Mouse (Mus musculus) G1E (cell line): Measurements from ENCODE around the gene P3h1. TPM values are rescaled to one million over a fixed set of nuclear protein-coding genes. Genes with fewer than 3 reads are reported as not detected.

Experiments used
- ATAC-seq: 2 replicates; pipeline ENCODE4 v1.8.0; 2016; ENCODE audit warnings: mild to moderate bottlenecking; ENCODE audit not compliant: insufficient number of reproducible peaks, poor library complexity, low FRiP score, severe bottlenecking; ENCODE audit errors: extremely low read depth
- DNase-seq: peaks from one replicate; pipeline ENCODE4 v3.0.0; 2012; ENCODE audit warnings: low spot score
- H3K27me3 ChIP-seq: 2 replicates; pipeline ENCODE4 v1.6.1; 2012; ENCODE audit warnings: mild to moderate bottlenecking, low read length, inconsistent platforms; ENCODE audit not compliant: insufficient read depth
- H3K36me3 ChIP-seq: replicated peaks from 2 replicates; pipeline ENCODE3; 2012; ENCODE audit warnings: mild to moderate bottlenecking, inconsistent platforms
- H3K4me1 ChIP-seq: 2 replicates; pipeline ENCODE4 v1.6.1; 2012; ENCODE audit warnings: low read depth, low read length, inconsistent platforms, mixed read lengths; ENCODE audit not compliant: insufficient read depth
- H3K4me3 ChIP-seq: 2 replicates; pipeline ENCODE4 v1.5.1; 2012; ENCODE audit warnings: low read depth, mild to moderate bottlenecking, inconsistent platforms, low read length, moderate library complexity, mixed read lengths
- H3K9me3 ChIP-seq: replicated peaks from 2 replicates; pipeline ENCODE4 v1.6.1; 2012; ENCODE audit warnings: inconsistent platforms
- CTCF ChIP-seq: IDR thresholded peaks from 2 replicates; pipeline ENCODE4 v1.5.1; 2012; ENCODE audit warnings: low read depth, low read length, inconsistent platforms, mixed read lengths
- GATA1 ChIP-seq: IDR thresholded peaks from 2 replicates; pipeline ENCODE4 v1.6.1; 2012; ENCODE audit warnings: borderline replicate concordance, low read length, inconsistent platforms, mixed read lengths
- GATA2 ChIP-seq: IDR thresholded peaks from 2 replicates; pipeline ENCODE4 v1.6.1; 2012; ENCODE audit warnings: low read depth, low read length, inconsistent platforms, borderline replicate concordance
- POLR2AphosphoS5 ChIP-seq: IDR thresholded peaks from 2 replicates; pipeline ENCODE4 v1.6.1; 2012; ENCODE audit warnings: low read depth, low read length, inconsistent platforms; ENCODE audit not compliant: insufficient replicate concordance
- TAL1 ChIP-seq: conservative IDR thresholded peaks from 2 replicates; pipeline ENCODE4 v1.6.1; 2012; ENCODE audit warnings: low read depth, low read length, inconsistent platforms, mixed read lengths
- polyA plus RNA-seq: library from polyadenylated mRNA; stranded (reverse); fragments of >175 nt; gene quantifications from 2 replicates; pipeline ENCODE4 v1.2.3, GENCODE M21; 2012
- total RNA-seq, 2 experiments: library from RNA; stranded (forward) in 1 of 2; stranded (reverse) in 1 of 2; fragments of 200-1000 nt in 1 of 2; fragments of >200 nt in 1 of 2; fragmentation: Nextera tagmentation in 1 of 2; gene quantifications; 2 replicates each; pipeline ENCODE4 v1.2.3; 2014 to 2017

P3h1 gene
- total and polyA plus RNA-seq, 3 experiments, result 4.6 to 14.1 (median 5.9) TPM

DNA sequence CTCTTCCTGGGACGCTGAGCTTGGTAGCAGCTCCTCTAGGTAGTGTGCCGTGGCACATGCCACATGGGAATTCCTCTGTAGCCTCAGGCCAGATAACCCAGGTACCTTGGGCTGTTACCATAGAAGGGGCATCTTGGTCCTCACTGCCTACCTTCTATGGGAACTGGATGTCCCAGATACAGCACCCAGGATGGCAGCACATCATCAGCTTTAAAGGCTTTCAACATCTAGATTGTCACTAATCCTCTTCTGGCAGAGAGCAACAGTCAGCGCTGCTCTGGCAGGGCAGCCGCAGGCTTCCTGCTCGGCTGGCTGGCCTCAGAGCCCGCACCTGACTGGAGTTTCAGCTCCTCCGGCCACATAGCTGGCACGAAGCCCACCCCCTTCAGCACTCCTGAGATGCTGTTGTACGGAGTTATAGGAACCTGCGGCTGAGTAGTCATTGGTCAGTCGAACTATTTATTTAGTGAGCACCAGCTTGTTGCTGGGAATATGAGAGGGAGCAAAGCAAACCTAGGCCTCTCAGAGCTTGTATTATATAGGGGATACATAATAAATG lies 15.8 kb downstream of the P3h1 start:
- TF ChIP-seq POLR2AphosphoS5 (no peak), GATA1 (no peak), CTCF (no peak), TAL1 (no peak), GATA2 (no peak)
- no peaks in the 10 kb centered on the region for H3K9me3 ChIP-seq
- H3K4me1 ChIP-seq, result 0 out of 2 replicates have a peak, but pooled peaks cover 2% of the 10 kb centered on the region
- H3K4me3 ChIP-seq, result no peak overlapping the region
- peaks cover 25% of the 10 kb centered on the region for H3K27me3 ChIP-seq
- ATAC-seq (no peak), DNase-seq (no peak)
- H3K36me3 ChIP-seq, result peaks cover 47% of the 10 kb centered on the region

GRCm38 (mm10) chr4:119252025-119252808 lies 19.5 kb downstream of the P3h1 start:
- no peaks in the 10 kb centered on the region for H3K9me3 ChIP-seq
- no peak for DNase-seq
- H3K4me3 ChIP-seq, result no peak overlapping the region
- TF ChIP-seq GATA1, result no peak
- no peak for TF ChIP-seq CTCF
- TF ChIP-seq TAL1, result no peak
- no peak for TF ChIP-seq POLR2AphosphoS5
- TF ChIP-seq GATA2, result no peak
- no peak for ATAC-seq
- peaks cover 12% of the 10 kb centered on the region for H3K36me3 ChIP-seq
- H3K27me3 ChIP-seq, result peaks cover 57% of the 10 kb centered on the region
- H3K4me1 ChIP-seq, result peaks cover 9% of the 10 kb centered on the region

DNA sequence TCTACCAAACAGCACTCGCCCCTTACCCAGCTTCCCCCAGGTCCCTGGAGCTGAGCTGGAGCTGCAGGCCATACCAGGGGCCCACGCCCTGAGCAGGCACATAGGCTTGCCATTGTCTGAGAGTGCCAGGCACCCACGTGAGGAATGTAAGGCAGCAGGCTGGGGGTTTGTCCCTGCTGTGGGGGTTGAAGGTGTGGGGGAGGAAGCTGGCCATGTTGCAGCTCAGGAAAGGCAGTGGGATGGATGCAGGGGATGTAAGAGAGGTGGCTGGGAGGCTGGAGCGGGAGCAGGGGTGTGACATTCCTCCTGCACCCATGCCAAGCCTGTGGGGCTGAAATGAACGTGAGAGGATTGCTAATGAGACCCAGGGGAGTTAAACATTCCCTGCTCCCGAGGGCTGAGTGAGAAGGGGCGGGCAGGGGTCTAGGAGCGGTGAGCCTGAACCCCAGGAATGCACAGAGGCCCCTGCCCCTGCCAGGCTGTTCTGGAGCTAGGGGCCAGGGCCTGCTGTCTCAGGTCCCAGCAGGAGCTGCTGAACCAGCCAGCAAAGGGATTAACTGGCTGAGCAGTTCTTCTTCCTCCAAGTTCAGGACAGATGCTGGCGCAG lies 21.4 kb downstream of the P3h1 start:
- Histone ChIP-seq H3K9me3 (no peaks in the 10 kb centered on the region), H3K27me3 (peaks cover 68% of the 10 kb centered on the region), H3K4me3 (no peak overlapping the region), H3K4me1 (peaks cover 10% of the 10 kb centered on the region), H3K36me3 (no peaks in the 10 kb centered on the region)
- TF ChIP-seq POLR2AphosphoS5 (no peak), GATA2 (no peak), GATA1 (no peak), TAL1 (no peak), CTCF (no peak)
- DNase-seq, result no peak
- ATAC-seq, result no peak

DNA sequence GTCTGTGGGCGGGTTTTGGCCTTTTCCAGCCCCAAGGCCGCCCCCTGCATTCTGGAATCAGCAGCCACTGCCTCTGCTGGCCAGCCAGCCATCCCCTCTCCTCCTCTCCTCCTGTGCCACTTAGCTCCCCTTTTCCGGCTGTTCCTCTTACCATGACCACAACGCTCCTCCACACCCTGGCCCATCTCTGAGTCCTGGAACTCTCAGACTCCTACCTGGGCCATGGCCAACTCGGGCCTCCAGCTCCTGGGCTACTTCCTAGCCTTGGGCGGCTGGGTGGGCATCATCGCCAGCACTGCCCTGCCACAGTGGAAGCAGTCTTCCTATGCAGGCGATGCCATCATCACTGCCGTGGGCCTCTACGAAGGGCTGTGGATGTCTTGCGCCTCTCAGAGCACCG lies 22.6 kb downstream of the P3h1 start, which contains the start of gene Cldn19:
Gene Cldn19 (plus strand): TSS at position 64 of the 400 bp plus-strand sequence.
- no peak for DNase-seq
- no peak for ATAC-seq
- H3K4me3 ChIP-seq, result no peak within 1 kb of the TSS
- TF ChIP-seq GATA2 (no peak), CTCF (no peak), GATA1 (no peak), POLR2AphosphoS5 (no peak), TAL1 (no peak)
- no peaks in the 10 kb centered on the region for H3K9me3 ChIP-seq
- H3K27me3 ChIP-seq, result peaks cover 72% of the 10 kb centered on the region
- H3K36me3 ChIP-seq, result no peaks in the 10 kb centered on the region
- peaks cover 10% of the 10 kb centered on the region for H3K4me1 ChIP-seq

- peaks cover 74% of the 10 kb centered on the region for H3K27me3 ChIP-seq
- ATAC-seq (no peak), DNase-seq (no peak)
- no peaks in the 10 kb centered on the region for H3K9me3 ChIP-seq
- no peak overlapping the region for H3K4me3 ChIP-seq
- no peak for TF ChIP-seq TAL1
- H3K36me3 ChIP-seq, result no peaks in the 10 kb centered on the region
- H3K4me1 ChIP-seq, result peaks cover 10% of the 10 kb centered on the region
Measured at GRCm38 (mm10) chr4:119257083-119257482, 24.4 kb downstream of the P3h1 start.

DNA sequence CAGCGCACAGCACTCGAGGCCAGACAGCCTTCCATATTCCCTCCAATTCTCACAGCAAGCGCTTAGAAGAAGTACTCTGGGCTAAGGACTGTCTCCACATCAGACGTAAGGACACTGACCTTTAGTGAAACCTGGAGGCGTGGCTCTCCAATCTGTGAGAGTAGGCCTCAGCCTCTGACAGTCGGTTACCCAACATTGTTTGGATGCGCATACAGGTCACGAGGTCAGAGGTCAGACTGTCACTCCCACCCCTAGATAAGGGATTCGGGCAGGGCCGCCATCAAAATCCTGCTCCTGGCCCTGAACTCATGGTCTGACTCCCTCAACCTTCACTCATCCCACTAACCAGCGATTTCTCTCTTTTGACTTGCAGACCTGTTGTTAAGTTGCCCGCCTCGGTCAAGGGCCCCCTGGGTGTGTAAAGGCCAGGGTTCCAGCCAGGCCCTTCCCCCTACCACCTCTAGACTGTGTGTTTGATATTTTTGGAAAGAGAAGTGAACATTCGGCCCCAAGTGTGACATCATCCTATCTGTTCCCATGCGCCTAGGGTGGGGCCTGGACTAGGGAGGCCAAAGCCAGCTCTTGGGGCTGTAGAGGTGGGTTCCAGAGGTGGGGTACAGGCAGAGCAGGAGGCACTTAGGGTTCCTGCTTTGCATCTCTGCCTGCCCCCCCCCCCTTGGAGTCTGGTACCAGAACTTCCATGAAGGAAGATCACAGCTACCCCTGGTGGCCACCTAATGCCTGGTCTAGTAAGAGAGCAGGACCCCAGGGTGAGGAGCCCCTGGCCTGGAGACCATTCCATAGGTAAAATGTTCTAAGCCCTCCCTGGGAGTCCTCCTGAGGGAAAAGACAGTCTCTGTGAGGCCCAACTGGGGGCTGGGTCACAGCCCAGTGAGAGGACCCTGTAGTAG lies 26.9 kb downstream of the P3h1 start:
- Histone ChIP-seq H3K27me3 (peaks cover 58% of the 10 kb centered on the region), H3K4me3 (no peak overlapping the region), H3K9me3 (no peaks in the 10 kb centered on the region), H3K36me3 (no peaks in the 10 kb centered on the region), H3K4me1 (peaks cover 8% of the 10 kb centered on the region)
- ATAC-seq (no peak), DNase-seq (no peak)
- TF ChIP-seq CTCF, result no peak
- no peak for TF ChIP-seq GATA2
- no peak for TF ChIP-seq TAL1
- TF ChIP-seq POLR2AphosphoS5, result no peak
- TF ChIP-seq GATA1, result no peak
